Mouse (Mus musculus) adrenal gland, postnatal 36 days (tissue): ENCODE data around the gene Spp2. TPM values are rescaled to one million over a fixed set of nuclear protein-coding genes. Genes with fewer than 3 reads are reported as not detected.
"Not testable (repeated sequence)": the region's sequence is repeated elsewhere in the genome, so short reads cannot be mapped to it uniquely, and the experiment has no call there.

Experiments
- DNase-seq, 2 experiments: peaks; one replicate each; pipeline ENCODE4 v3.0.0; 2021; ENCODE audit warnings: mixed read lengths in 1 of 2
- total RNA-seq, 2 experiments: library from RNA; stranded (reverse); gene quantifications; 2 replicates each; pipeline ENCODE4 v1.2.3; 2021

The Spp2 gene
- total RNA-seq, 2 experiments from 2014 or later: not detected

- DNase-seq: no peak
Measured at GRCm38 (mm10) chr1:88433096-88433883, 26.5 kb downstream of the Spp2 start.

- no peak for DNase-seq
Measured at GRCm38 (mm10) chr1:88434057-88434456, 27.3 kb downstream of the Spp2 start.

GRCm38 (mm10) chr1:88437206-88438126, 30.7 kb downstream of the Spp2 start:
- DNase-seq: no peak

GRCm38 (mm10) chr1:88443383-88443782, 36.6 kb downstream of the Spp2 start:
- DNase-seq: no peak

- DNase-seq: no peak
Measured at GRCm38 (mm10) chr1:88445400-88445799, 38.6 kb downstream of the Spp2 start.

GRCm38 (mm10) chr1:88446270-88447030, 39.7 kb downstream of the Spp2 start:
- no peak for DNase-seq

- no peak for DNase-seq
Measured at GRCm38 (mm10) chr1:88447483-88447882, 40.7 kb downstream of the Spp2 start.

GRCm38 (mm10) chr1:88448094-88448493, 41.3 kb downstream of the Spp2 start:
- not testable (repeated sequence) for DNase-seq

- DNase-seq: no peak
Measured at GRCm38 (mm10) chr1:88449741-88450140, 43.0 kb downstream of the Spp2 start.

GRCm38 (mm10) chr1:88450668-88451067, 43.9 kb downstream of the Spp2 start:
- DNase-seq: no peak

GRCm38 (mm10) chr1:88452198-88452597, 45.4 kb downstream of the Spp2 start:
- no peak for DNase-seq

- no peak for DNase-seq
Measured at GRCm38 (mm10) chr1:88454703-88455102, 47.9 kb downstream of the Spp2 start.

- no peak for DNase-seq
Measured at GRCm38 (mm10) chr1:88455761-88456160, 49.0 kb downstream of the Spp2 start.

GRCm38 (mm10) chr1:88456451-88457072, 49.8 kb downstream of the Spp2 start:
- DNase-seq: peak; percentile 75 to 85

- DNase-seq: no peak
Measured at GRCm38 (mm10) chr1:88459196-88459595, 52.4 kb downstream of the Spp2 start.

- DNase-seq: no peak
Measured at GRCm38 (mm10) chr1:88459655-88460054, 52.9 kb downstream of the Spp2 start.

GRCm38 (mm10) chr1:88461096-88461495, 54.3 kb downstream of the Spp2 start:
- DNase-seq: no peak

- DNase-seq: no peak
Measured at GRCm38 (mm10) chr1:88462484-88462883, 55.7 kb downstream of the Spp2 start.

- no peak for DNase-seq
Measured at GRCm38 (mm10) chr1:88463241-88463640, 56.5 kb downstream of the Spp2 start.

- no peak for DNase-seq
Measured at GRCm38 (mm10) chr1:88464109-88464905, 57.5 kb downstream of the Spp2 start.

GRCm38 (mm10) chr1:88465722-88466121, 59.0 kb downstream of the Spp2 start:
- peak in 1 of 2 experiments; percentile 56 for DNase-seq
